ENCODE assay signal across 23 mouse cellular contexts in the genomic region with DNA sequence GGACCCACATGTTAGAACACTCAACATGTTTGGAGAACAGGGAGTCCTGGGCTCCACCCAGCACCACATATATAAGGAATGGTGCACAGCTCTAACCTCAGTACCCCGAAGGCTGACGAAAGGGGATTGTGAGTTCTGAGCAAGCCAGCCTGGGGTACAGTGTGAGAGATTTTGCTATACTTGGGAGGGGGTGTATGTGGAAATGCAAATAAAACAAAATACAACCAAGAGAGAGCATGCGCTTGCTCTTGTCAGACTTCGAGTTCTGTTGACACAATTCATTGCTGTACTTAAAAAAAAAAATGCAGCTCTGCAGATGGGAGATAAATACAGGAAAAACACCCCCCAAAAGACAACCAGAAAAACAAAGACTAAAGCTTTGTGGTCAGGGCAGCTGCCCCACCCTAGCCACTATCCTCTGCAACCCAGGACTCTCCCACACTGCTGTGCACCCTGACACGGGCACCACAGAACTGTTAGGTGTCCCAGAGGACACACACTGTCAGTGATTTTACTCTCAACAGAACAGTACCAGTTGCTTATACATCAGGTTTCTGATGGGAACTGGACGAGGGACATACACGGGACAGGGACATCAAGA. TPM values are rescaled to one million over a fixed set of nuclear protein-coding genes. Genes with fewer than 3 reads are reported as not detected.
DNase-seq lines count a peak whose midpoint lies in the region; ATAC-seq lines count a peak whose summit lies in the region.
"Had no signal": no experiment of that assay in that cellular context is flagged by ENCODE, and none has a peak within 500 bp of the region (broad histone marks: within the 10 kb centered on the region; RNA-seq: fewer than 3 reads in every experiment).

No protein-coding gene starts in this region.

- no peak overlapping the region for H3K4me3 ChIP-seq in limb, embryonic 15.5 days
- no peak overlapping the region for H3K4me3 ChIP-seq in limb, embryonic 10.5 days
- H3K4me3 ChIP-seq: embryonic facial prominence, embryonic 12.5 days; erythroblast, embryonic 14.5 days; forebrain, embryonic 12.5 days; heart, embryonic 15.5 days; hindbrain, embryonic 15.5 days; intestine, embryonic 15.5 days; liver, embryonic 12.5 days; lung, embryonic 15.5 days; midbrain, embryonic 13.5 days had no signal

- H3K4me1 ChIP-seq in limb, embryonic 15.5 days, result 0 out of 2 replicates have a peak, but pooled peaks cover 3% of the 10 kb centered on the region
- peaks cover 9% of the 10 kb centered on the region for H3K4me1 ChIP-seq in limb, embryonic 10.5 days
- H3K4me1 ChIP-seq: embryonic facial prominence, embryonic 12.5 days; forebrain, embryonic 12.5 days; hindbrain, embryonic 15.5 days; intestine, embryonic 15.5 days; midbrain, embryonic 13.5 days had no signal

- no peak for ATAC-seq in limb, embryonic 15.5 days (ENCODE audit: insufficient number of reproducible peaks, low FRiP score, low TSS enrichment, low read depth)
- ATAC-seq: intestine, embryonic 15.5 days; liver, embryonic 12.5 days; midbrain, embryonic 13.5 days had no signal

- peaks cover 55% of the 10 kb centered on the region for H3K36me3 ChIP-seq in limb, embryonic 15.5 days
- peaks cover 73% of the 10 kb centered on the region for H3K36me3 ChIP-seq in limb, embryonic 10.5 days

- WGBS in limb, embryonic 15.5 days, result 84% methylated on average over 7 of the region's 7 CpGs
- WGBS in limb, embryonic 10.5 days, result 91% methylated on average over 7 of the region's 7 CpGs

- DNase-seq in limb, embryonic 10.5 days (ENCODE audit: low spot score), result no peak
- DNase-seq in spleen, postnatal 36 days (ENCODE audit: low spot score in 2 of 2), result peak; percentile 76 to 77
- DNase-seq in spleen, postnatal 14 days (ENCODE audit: low spot score in 2 of 2), result no peak
- DNase-seq in induced T-regulatory cell, adult 2 months (ENCODE audit: low read depth), result peak; percentile 83
- no peak for DNase-seq in yolk sac, embryonic 10.5 days (ENCODE audit: low spot score)
- DNase-seq in cerebellum, postnatal 14 days, result no peak
- DNase-seq: adrenal gland, postnatal 36 days; cerebellum, adult 11 months; cerebellum, adult 9-11 months; heart, postnatal 4 days; kidney, adult 8-10 months; kidney, postnatal 10 days; right cerebral cortex, postnatal 4 days had no signal

- no peak overlapping the region for H3K4me2 ChIP-seq in limb, embryonic 15.5 days
- H3K4me2 ChIP-seq: embryonic facial prominence, embryonic 12.5 days; forebrain, embryonic 12.5 days; heart, embryonic 15.5 days; hindbrain, embryonic 15.5 days; intestine, embryonic 15.5 days; liver, embryonic 12.5 days; lung, embryonic 15.5 days; midbrain, embryonic 13.5 days had no signal

- H3K27ac ChIP-seq in limb, embryonic 15.5 days, result 0 out of 2 replicates have a peak overlapping the region, but pooled peaks have one; percentile 4
- H3K27ac ChIP-seq in limb, embryonic 10.5 days, result no peak overlapping the region
- H3K27ac ChIP-seq: embryonic facial prominence, embryonic 12.5 days; forebrain, embryonic 12.5 days; heart, embryonic 15.5 days; hindbrain, embryonic 15.5 days; intestine, embryonic 15.5 days; liver, embryonic 12.5 days; lung, embryonic 15.5 days; midbrain, embryonic 13.5 days had no signal

- H3K9me3 ChIP-seq in limb, embryonic 15.5 days, result no peaks in the 10 kb centered on the region
- H3K9me3 ChIP-seq in limb, embryonic 10.5 days (replicated peaks), result no peaks in the 10 kb centered on the region
- H3K9me3 ChIP-seq: embryonic facial prominence, embryonic 12.5 days; forebrain, embryonic 12.5 days; heart, embryonic 15.5 days; hindbrain, embryonic 15.5 days; intestine, embryonic 15.5 days; liver, embryonic 12.5 days; lung, embryonic 15.5 days; midbrain, embryonic 13.5 days had no signal

- H3K9ac ChIP-seq in limb, embryonic 15.5 days, result no peak overlapping the region
- H3K9ac ChIP-seq: embryonic facial prominence, embryonic 12.5 days; forebrain, embryonic 12.5 days; heart, embryonic 15.5 days; hindbrain, embryonic 15.5 days; intestine, embryonic 15.5 days; liver, embryonic 12.5 days; lung, embryonic 15.5 days; midbrain, embryonic 13.5 days had no signal

- no peaks in the 10 kb centered on the region for H3K27me3 ChIP-seq in limb, embryonic 15.5 days
- H3K27me3 ChIP-seq in limb, embryonic 10.5 days (ENCODE audit: low read depth, poor library complexity, severe bottlenecking), result no peaks in the 10 kb centered on the region
- H3K27me3 ChIP-seq: embryonic facial prominence, embryonic 12.5 days; forebrain, embryonic 12.5 days; heart, embryonic 15.5 days; hindbrain, embryonic 15.5 days; intestine, embryonic 15.5 days; lung, embryonic 15.5 days; midbrain, embryonic 13.5 days had no signal

RNA-seq across cellular contexts. Expression of a gene that starts 32.7 kb away (rescaled TPM):
- polyA plus RNA-seq in limb, embryonic 15.5 days (2015; fragmentation: Nextera tagmentation; extraction: Ambion mirVana), result 14.8 and 16.3 TPM in 2 replicates
- 3.1 and 3.6 TPM in 2 replicates for polyA plus RNA-seq in limb, embryonic 10.5 days (2016; fragmentation: Nextera tagmentation; extraction: Ambion mirVana)

RNA-seq across cellular contexts. Expression of a gene that starts 46.4 kb away (rescaled TPM):
- polyA plus RNA-seq in limb, embryonic 15.5 days (2015; fragmentation: Nextera tagmentation; extraction: Ambion mirVana), result 19.9 and 20.1 TPM in 2 replicates
- 25.6 and 29.2 TPM in 2 replicates for polyA plus RNA-seq in limb, embryonic 10.5 days (2016; fragmentation: Nextera tagmentation; extraction: Ambion mirVana)

Comparison
In these comparisons a context has a peak if more than half of its experiments do, and no peak if none do; other contexts are left out.
1. DNase-seq: peak in spleen, postnatal 36 days (2 of 2) and induced T-regulatory cell, adult 2 months (single experiment); none in limb, embryonic 10.5 days (single experiment), spleen, postnatal 14 days (0 of 2), yolk sac, embryonic 10.5 days (single experiment) and cerebellum, postnatal 14 days (0 of 2).